Comparison of ENCODE assay signal across 8 mouse cellular contexts in the genomic region with DNA sequence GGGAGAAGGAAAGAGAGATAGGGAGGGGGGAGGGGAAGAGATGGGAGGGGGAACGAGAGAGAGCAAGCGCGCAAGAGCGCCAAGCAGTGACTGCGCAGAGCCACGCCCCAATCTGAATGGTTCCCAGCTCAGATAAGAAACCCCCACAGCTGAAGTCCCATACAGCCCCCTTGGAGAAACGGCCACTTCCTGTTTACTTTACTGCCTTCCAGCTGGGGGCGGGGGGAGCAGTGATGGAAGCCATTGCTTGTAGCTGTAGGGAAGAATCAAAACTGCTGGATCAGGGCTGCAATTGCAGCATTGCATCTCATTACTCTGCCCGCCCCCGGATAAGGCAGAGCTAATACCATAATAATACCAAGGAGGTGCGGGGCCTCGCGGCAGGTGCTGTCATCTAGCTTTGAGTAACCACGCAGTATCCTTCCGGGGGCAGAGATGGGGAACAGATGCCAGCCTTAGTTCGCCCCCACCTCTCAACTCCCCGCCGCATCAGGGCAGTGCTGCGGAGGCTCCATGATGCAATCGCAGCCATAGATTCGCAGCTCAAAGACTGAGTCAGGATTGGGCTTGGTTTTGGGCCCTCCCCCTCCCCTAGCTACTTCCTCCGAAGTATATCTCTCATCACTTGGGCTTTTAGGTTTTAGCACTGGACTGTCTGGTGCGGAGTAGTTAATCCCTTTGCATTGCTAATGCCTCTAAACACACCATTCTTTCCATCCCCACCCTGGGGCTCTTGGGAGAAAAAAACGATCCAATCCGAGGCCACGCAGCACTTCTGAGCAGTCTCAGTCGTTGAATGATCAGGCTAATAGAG.
DNase-seq lines count a peak whose midpoint lies in the region; ATAC-seq lines count a peak whose summit lies in the region.

No protein-coding gene starts in this region.

- intact Hi-C loops in left cerebral cortex, postnatal 10 days (cut with DNase I), result loop anchor here (5.0 to 10.0 kb wide), 2 partner anchors 50 to 112 kb away; no protein-coding TSS in a partner anchor

- peak; percentile 79 for ATAC-seq in inflammation-experienced regulatory T-cells, adult 6 months
- ATAC-seq in megakaryocyte progenitor cell, adult 5-6 weeks (replicated peaks; ENCODE audit: poor library complexity), result peak; percentile 86

- DNase-seq in ZHBTc4 (ENCODE audit: low read depth, low spot score), result peak; percentile 89
- peak; percentile 64 to 66 for DNase-seq in cerebellum, postnatal 36 days
- peak; percentile 54 for DNase-seq in gastrocnemius, postnatal 10 days
- DNase-seq in left cerebral cortex, postnatal 10 days (ENCODE audit: extremely low spot score in 1 of 2, low spot score in 2 of 2), result peak; percentile 68 to 88
- peak; percentile 87 to 90 for DNase-seq in right cerebral cortex, postnatal 10 days (ENCODE audit: low spot score in 2 of 2)
- peak; percentile 71 to 77 for DNase-seq in urinary bladder, postnatal 4 days (ENCODE audit: low spot score in 2 of 2)

Comparison
In these comparisons a context has a peak if more than half of its experiments do, and no peak if none do; other contexts are left out.
1. Peak in every context shown above with its lines: DNase-seq and ATAC-seq.